Mouse (Mus musculus): ENCODE data around the gene Fgf8.

DNA sequence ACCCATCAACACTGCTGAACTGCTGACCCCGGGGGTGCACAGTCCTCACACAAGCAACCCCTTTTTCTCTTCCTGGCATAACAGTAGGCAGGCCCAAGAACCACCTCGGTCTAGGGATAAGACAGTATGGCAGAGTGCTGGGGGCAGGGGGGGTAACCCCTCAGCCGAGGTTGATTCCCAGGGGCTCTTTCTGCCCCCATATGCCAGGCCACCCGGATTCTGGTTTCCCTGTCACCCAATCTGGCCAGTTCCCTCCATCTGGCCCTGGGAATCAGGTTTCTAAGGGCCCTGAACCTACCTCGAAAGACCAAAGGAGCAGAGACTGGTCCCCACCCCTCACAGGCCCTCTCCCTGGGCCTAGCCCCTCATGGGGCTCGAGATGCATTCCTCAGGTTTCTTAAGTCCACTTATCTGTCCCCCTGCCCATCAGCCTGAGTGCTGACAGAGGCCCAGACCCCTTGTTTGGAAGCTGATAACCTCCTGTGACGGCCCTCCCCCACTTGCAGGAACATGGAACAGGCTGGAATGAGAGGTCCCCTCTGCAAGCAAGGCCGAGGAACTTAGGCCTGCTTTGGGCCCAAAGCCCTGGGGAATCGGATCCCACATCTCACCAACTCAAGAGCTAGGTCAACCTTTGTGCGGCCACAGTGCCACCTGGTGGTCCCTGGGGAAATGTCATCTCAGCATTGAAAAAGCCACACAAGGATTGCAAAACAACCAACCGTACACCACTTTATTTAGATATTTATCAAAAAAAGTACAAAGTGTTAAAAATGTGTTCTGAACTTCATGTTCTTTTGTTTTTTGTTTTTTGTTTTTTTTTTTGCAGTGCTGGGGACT, 4.5 kb upstream of the Fgf8 start:
- TF ChIP-seq POLR2A (IDR thresholded peaks at IDR 0.05; ENCODE audit: extremely low read depth, insufficient read depth, low read length), result no peak
- peak; percentile 88 for TF ChIP-seq CTCF (IDR thresholded peaks at IDR 0.05; ENCODE audit: low read depth, low read length)

All from liver, adult 2 months (tissue).